Mouse (Mus musculus): Measurements from ENCODE around the gene Cox16. TPM values are rescaled to one million over a fixed set of nuclear protein-coding genes. Genes with fewer than 3 reads are reported as not detected.

Gene Cox16
- total and polyA plus RNA-seq, 2 experiments from 2014 or later, result 57.9 to 131 TPM

DNA sequence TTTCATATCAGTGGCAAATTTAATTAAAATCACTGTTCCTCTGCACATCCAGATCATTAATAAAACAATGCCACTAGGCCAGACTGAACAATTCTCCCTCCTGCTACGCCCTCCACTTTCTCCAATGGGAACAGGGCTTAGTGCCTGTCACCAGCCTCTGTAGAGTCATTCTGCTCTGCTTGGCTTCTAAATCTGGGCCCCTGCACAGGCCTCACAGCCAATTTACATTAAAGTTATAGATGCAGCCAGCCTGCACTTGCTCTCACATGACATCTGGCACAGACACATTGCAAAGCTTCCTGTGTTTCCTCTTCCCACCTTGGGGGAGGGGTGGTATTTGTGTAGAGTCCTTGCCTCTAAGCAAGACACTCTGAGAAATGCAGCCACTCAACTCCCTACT is 163.9 kb downstream of the Cox16 start:
- Histone ChIP-seq H3K4me2 (ENCODE audit: low read depth, low read length) (no peak overlapping the region), H3K4me1 (ENCODE audit: control insufficient read depth, insufficient read depth) (no peaks in the 10 kb centered on the region), H3K9ac (replicated peaks; ENCODE audit: low read depth, low read length) (no peak overlapping the region), H3K4me3 (ENCODE audit: low read depth, low read length) (no peak overlapping the region), H3K27me3 (ENCODE audit: control insufficient read depth, insufficient read depth, low read length) (no peaks in the 10 kb centered on the region), H3K27ac (ENCODE audit: low read depth) (no peak overlapping the region), H3K36me3 (replicated peaks; ENCODE audit: control insufficient read depth, insufficient read depth, low read length) (no peaks in the 10 kb centered on the region), H3K9me3 (replicated peaks; ENCODE audit: control insufficient read depth, low read length) (no peaks in the 10 kb centered on the region)
- no peak for DNase-seq (ENCODE audit: low spot score)
- WGBS, result 56% methylated on average over 1 of the region's 1 CpGs
- TF ChIP-seq CTCF (IDR thresholded peaks at IDR 0.05; ENCODE audit: low read depth) (no peak), EP300 (IDR thresholded peaks at IDR 0.05; ENCODE audit: low read depth) (no peak)
- ATAC-seq (ENCODE audit: insufficient read depth, low read depth), result no peak

DNA sequence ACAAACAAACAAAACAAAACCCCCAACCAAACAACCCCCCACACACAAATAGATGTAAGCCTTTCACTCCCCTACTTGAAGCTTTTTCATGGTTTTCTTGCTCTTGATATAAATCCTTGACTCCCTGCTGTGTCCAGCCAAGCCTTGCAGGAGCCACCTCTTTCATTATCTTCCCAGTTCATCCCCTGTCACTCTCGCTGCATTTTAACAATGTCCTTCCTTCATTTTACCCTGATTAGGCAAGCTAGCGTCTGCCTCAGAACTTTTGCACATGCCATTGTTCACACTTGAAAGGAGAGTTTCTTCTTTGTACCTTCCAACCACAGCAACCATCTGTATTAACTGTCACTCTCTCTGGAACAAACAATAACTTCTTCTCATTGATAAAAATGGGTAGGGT is 167.1 kb downstream of the Cox16 start:
- no peaks in the 10 kb centered on the region for H3K27me3 ChIP-seq (ENCODE audit: control insufficient read depth, insufficient read depth, low read length)
- DNase-seq (ENCODE audit: low spot score), result no peak
- H3K9ac ChIP-seq (replicated peaks; ENCODE audit: low read depth, low read length), result no peak overlapping the region
- no peaks in the 10 kb centered on the region for H3K9me3 ChIP-seq (replicated peaks; ENCODE audit: control insufficient read depth, low read length)
- TF ChIP-seq CTCF (IDR thresholded peaks at IDR 0.05; ENCODE audit: low read depth) (no peak), EP300 (IDR thresholded peaks at IDR 0.05; ENCODE audit: low read depth) (no peak)
- H3K4me1 ChIP-seq (ENCODE audit: control insufficient read depth, insufficient read depth), result no peaks in the 10 kb centered on the region
- no peak overlapping the region for H3K4me3 ChIP-seq (ENCODE audit: low read depth, low read length)
- no peak overlapping the region for H3K4me2 ChIP-seq (ENCODE audit: low read depth, low read length)
- no peak overlapping the region for H3K27ac ChIP-seq (ENCODE audit: low read depth)
- H3K36me3 ChIP-seq (replicated peaks; ENCODE audit: control insufficient read depth, insufficient read depth, low read length), result no peaks in the 10 kb centered on the region
- ATAC-seq (ENCODE audit: insufficient read depth, low read depth), result no peak
- 38% methylated on average over 2 of the region's 2 CpGs for WGBS

DNA sequence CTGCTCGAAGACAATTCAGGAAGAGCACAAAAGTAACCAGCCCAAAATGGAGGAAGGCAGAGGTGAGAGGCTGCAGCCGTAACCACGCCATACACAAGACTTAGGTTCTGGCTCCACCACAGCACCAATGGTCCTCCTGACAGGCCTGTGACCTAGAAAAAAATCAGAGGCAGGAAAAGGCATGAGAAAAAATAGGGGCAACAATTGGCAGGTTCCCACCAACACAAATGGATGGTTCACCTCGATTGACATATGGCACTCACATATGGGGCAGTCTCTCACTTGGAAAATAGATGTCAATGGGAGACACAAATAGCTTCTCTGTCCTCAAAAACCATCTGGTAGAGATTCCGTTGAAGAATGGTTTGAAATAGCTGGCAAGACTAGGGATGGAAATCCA is 169.0 kb downstream of the Cox16 start:
- TF ChIP-seq EP300 (IDR thresholded peaks at IDR 0.05; ENCODE audit: low read depth) (no peak), CTCF (IDR thresholded peaks at IDR 0.05; ENCODE audit: low read depth) (no peak)
- no peak overlapping the region for H3K27ac ChIP-seq (ENCODE audit: low read depth)
- H3K9ac ChIP-seq (replicated peaks; ENCODE audit: low read depth, low read length), result no peak overlapping the region
- ATAC-seq (ENCODE audit: insufficient read depth, low read depth) (no peak), DNase-seq (ENCODE audit: low spot score) (no peak)
- H3K36me3 ChIP-seq (replicated peaks; ENCODE audit: control insufficient read depth, insufficient read depth, low read length), result no peaks in the 10 kb centered on the region
- no peaks in the 10 kb centered on the region for H3K27me3 ChIP-seq (ENCODE audit: control insufficient read depth, insufficient read depth, low read length)
- 84% methylated on average over 5 of the region's 5 CpGs for WGBS
- no peak overlapping the region for H3K4me3 ChIP-seq (ENCODE audit: low read depth, low read length)
- H3K4me2 ChIP-seq (ENCODE audit: low read depth, low read length), result no peak overlapping the region
- no peaks in the 10 kb centered on the region for H3K4me1 ChIP-seq (ENCODE audit: control insufficient read depth, insufficient read depth)
- no peaks in the 10 kb centered on the region for H3K9me3 ChIP-seq (replicated peaks; ENCODE audit: control insufficient read depth, low read length)

Other genes starting within 250 kb of the Cox16 start
- gene Slc8a3, start 151.9 kb downstream of the Cox16 start, total RNA-seq (2014; rRNA removed; ENCODE audit: low replicate concordance), result 0.85 TPM in 1 of 2 replicates, not detected in the other
- 0.15 and 0.23 TPM in 2 replicates for gene Slc8a3, start 151.9 kb downstream of the Cox16 start, polyA plus RNA-seq (2015; fragmentation: Nextera tagmentation; extraction: Ambion mirVana)
- gene Gm4787, start 105.7 kb downstream of the Cox16 start, total RNA-seq (2014; rRNA removed; ENCODE audit: low replicate concordance), result not detected in 2 replicates
- gene Gm4787, start 105.7 kb downstream of the Cox16 start, polyA plus RNA-seq (2015; fragmentation: Nextera tagmentation; extraction: Ambion mirVana), result 0.05 and 0.07 TPM in 2 replicates
- 0.43 and 1.5 TPM in 2 replicates for gene Adam4, start 63.2 kb downstream of the Cox16 start, total RNA-seq (2014; rRNA removed; ENCODE audit: low replicate concordance)
- gene Adam4, start 63.2 kb downstream of the Cox16 start, polyA plus RNA-seq (2015; fragmentation: Nextera tagmentation; extraction: Ambion mirVana), result 0.11 and 0.22 TPM in 2 replicates
- gene Gm20498, start 47.8 kb upstream of the Cox16 start, total RNA-seq (2014; rRNA removed; ENCODE audit: low replicate concordance), result 43.6 and 46.5 TPM in 2 replicates
- gene Gm20498, start 47.8 kb upstream of the Cox16 start, polyA plus RNA-seq (2015; fragmentation: Nextera tagmentation; extraction: Ambion mirVana), result 25.4 and 27.8 TPM in 2 replicates
- 17.2 and 58.7 TPM in 2 replicates for gene Synj2bp, start 47.8 kb upstream of the Cox16 start, total RNA-seq (2014; rRNA removed; ENCODE audit: low replicate concordance)
- gene Synj2bp, start 47.8 kb upstream of the Cox16 start, polyA plus RNA-seq (2015; fragmentation: Nextera tagmentation; extraction: Ambion mirVana), result 25.7 and 26.0 TPM in 2 replicates
- 0.04 TPM in 1 of 2 replicates, not detected in the other for gene Adam21, start 83.3 kb upstream of the Cox16 start, total RNA-seq (2014; rRNA removed; ENCODE audit: low replicate concordance)
- 0.04 TPM in 1 of 2 replicates, not detected in the other for gene Adam21, start 83.3 kb upstream of the Cox16 start, polyA plus RNA-seq (2015; fragmentation: Nextera tagmentation; extraction: Ambion mirVana)
- gene Med6, start 109.9 kb upstream of the Cox16 start, total RNA-seq (2014; rRNA removed; ENCODE audit: low replicate concordance), result 13.5 and 35.6 TPM in 2 replicates
- 31.6 and 31.8 TPM in 2 replicates for gene Med6, start 109.9 kb upstream of the Cox16 start, polyA plus RNA-seq (2015; fragmentation: Nextera tagmentation; extraction: Ambion mirVana)
- 7.9 and 10.9 TPM in 2 replicates for gene Ttc9, start 146.1 kb upstream of the Cox16 start, total RNA-seq (2014; rRNA removed; ENCODE audit: low replicate concordance)
- gene Ttc9, start 146.1 kb upstream of the Cox16 start, polyA plus RNA-seq (2015; fragmentation: Nextera tagmentation; extraction: Ambion mirVana), result 2.9 and 3.6 TPM in 2 replicates